Mouse (Mus musculus) adrenal gland, adult 8-10 months (tissue): ENCODE results near the gene Fmnl3. TPM values are rescaled to one million over a fixed set of nuclear protein-coding genes. Genes with fewer than 3 reads are reported as not detected.

Experiments used
- DNase-seq: peaks from one replicate; pipeline ENCODE4 v3.0.0; 2022
- total RNA-seq, 4 experiments: library from RNA; stranded (reverse); gene quantifications; 2 replicates each; pipeline ENCODE4 v1.2.4; 2022

The Fmnl3 gene
- 10 to 100 TPM; 16.5 to 29.3 (median 24.4) TPM for total RNA-seq

GRCm38 (mm10) chr15:99370259-99370691 lies at the start of gene Fmnl3:
Gene Fmnl3, minus strand, starts transcription at chr15:99370482.
- peak; percentile 89 for DNase-seq

- no peak for DNase-seq
These were observed 47.5 kb upstream of the Fmnl3 start for GRCm38 (mm10) chr15:99417692-99418271.

- DNase-seq: no peak
These were observed 46.7 kb upstream of the Fmnl3 start for GRCm38 (mm10) chr15:99416957-99417356.

- peak; percentile 55 for DNase-seq
These were observed 46.1 kb upstream of the Fmnl3 start for GRCm38 (mm10) chr15:99416348-99416882.

- no peak for DNase-seq
These were observed 45.5 kb upstream of the Fmnl3 start for GRCm38 (mm10) chr15:99415793-99416192.

GRCm38 (mm10) chr15:99411747-99412146 lies 41.5 kb upstream of the Fmnl3 start:
- no peak for DNase-seq

- no peak for DNase-seq
These were observed 38.6 kb upstream of the Fmnl3 start for GRCm38 (mm10) chr15:99408845-99409244.

- DNase-seq: no peak
These were observed 36.8 kb upstream of the Fmnl3 start for GRCm38 (mm10) chr15:99406986-99407570.

GRCm38 (mm10) chr15:99405150-99405549 lies 34.9 kb upstream of the Fmnl3 start:
- no peak for DNase-seq

- no peak for DNase-seq
These were observed 33.0 kb upstream of the Fmnl3 start for GRCm38 (mm10) chr15:99403159-99403889.

- DNase-seq: no peak
These were observed 30.3 kb upstream of the Fmnl3 start for GRCm38 (mm10) chr15:99400602-99401001.

GRCm38 (mm10) chr15:99399503-99400245 lies 29.4 kb upstream of the Fmnl3 start:
- DNase-seq: no peak

GRCm38 (mm10) chr15:99397622-99398021 lies 27.3 kb upstream of the Fmnl3 start:
- DNase-seq: no peak

- DNase-seq: peak; percentile 82
These were observed 26.6 kb upstream of the Fmnl3 start for GRCm38 (mm10) chr15:99396875-99397274.

- DNase-seq: no peak
These were observed 26.2 kb upstream of the Fmnl3 start for GRCm38 (mm10) chr15:99396462-99396861.

- DNase-seq: peak; percentile 56
These were observed 23.3 kb upstream of the Fmnl3 start for GRCm38 (mm10) chr15:99393386-99394252.

- DNase-seq: peak; percentile 99
These were observed 22.5 kb upstream of the Fmnl3 start, which contains the start of gene Tmbim6 for GRCm38 (mm10) chr15:99392486-99393385. Gene Tmbim6, plus strand, starts transcription at chr15:99392882.

GRCm38 (mm10) chr15:99391975-99392374 lies 21.7 kb upstream of the Fmnl3 start:
- DNase-seq: no peak

- DNase-seq: no peak
These were observed 20.5 kb upstream of the Fmnl3 start for GRCm38 (mm10) chr15:99390472-99391401.
